Mouse (Mus musculus) T-cell, adult 2 months (primary cell): ENCODE measurements around the gene Eloa.

Experiments
- DNase-seq: peaks from one replicate; pipeline ENCODE4 v3.0.0; 2022; ENCODE audit warnings: low spot score

The Eloa gene

DNA sequence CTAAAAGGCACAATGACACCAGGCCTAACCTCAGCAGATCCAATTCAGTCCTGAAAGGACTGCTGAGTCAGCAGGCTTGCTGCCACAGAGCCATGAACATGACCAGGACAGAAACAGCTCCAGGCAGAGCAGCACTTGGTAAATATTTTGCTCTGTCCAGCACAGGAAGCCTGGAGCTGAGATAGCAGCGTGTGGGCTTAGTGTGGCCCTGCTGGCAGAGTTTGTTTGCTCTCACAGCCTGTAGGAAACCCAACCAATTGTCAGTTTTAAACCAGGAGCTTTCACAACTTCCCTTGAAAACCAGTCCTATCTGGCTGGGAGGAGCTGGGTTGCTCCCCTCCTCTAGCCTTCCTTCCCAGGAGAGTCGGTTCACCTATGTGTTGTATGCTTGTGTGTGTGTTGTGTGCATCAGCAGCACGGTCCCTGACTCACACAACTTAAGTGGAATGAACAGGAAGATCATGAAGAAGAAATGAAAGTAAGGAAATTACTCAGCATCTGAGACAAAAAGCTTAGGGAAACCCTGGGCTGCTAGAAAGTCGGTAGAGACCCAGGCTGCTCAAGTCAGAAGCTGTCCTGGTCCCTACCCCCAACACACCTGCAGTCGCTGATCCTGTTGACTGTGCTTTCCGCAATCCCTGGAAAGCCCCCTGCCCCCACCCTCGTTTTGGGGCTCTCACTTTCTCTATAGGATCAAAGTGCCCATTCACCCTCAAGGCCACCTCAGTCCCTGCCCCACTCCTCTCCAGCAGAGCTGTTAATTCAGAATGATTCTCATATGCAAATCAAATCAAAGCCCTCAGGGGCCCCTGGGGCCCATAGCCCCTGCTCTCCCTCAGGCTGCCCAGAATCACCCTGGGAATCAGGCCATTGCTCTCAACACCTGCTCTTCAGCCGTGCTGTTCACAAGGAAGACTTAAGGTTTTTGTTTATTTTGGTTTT lies 9.7 kb upstream of the Eloa start:
- no peak for DNase-seq

- DNase-seq: no peak
Measured at GRCm38 (mm10) chr4:136028689-136029088, 7.1 kb upstream of the Eloa start.

DNA sequence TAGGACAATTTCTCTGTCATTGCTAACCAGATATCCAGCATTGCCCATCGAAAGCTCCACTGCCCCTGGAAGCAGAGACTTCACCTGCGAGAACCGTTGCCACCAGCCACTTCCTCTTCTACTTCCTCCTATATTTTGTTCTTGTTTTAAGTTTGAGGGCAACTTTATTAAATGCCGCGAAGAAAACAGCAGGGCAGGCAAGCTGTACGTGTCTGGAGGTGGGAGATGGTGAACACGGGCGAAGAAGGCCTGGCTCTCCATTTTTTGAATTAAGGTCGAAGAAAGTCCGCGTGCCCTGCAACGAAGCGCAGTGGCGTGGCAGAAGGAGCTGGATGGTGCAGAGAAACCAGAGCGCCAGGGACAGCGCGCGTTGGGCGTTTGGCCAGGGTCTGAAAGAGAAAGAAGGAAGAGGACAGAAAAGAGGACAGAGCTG lies 6.6 kb upstream of the Eloa start:
- peak; percentile 25 for DNase-seq

DNA sequence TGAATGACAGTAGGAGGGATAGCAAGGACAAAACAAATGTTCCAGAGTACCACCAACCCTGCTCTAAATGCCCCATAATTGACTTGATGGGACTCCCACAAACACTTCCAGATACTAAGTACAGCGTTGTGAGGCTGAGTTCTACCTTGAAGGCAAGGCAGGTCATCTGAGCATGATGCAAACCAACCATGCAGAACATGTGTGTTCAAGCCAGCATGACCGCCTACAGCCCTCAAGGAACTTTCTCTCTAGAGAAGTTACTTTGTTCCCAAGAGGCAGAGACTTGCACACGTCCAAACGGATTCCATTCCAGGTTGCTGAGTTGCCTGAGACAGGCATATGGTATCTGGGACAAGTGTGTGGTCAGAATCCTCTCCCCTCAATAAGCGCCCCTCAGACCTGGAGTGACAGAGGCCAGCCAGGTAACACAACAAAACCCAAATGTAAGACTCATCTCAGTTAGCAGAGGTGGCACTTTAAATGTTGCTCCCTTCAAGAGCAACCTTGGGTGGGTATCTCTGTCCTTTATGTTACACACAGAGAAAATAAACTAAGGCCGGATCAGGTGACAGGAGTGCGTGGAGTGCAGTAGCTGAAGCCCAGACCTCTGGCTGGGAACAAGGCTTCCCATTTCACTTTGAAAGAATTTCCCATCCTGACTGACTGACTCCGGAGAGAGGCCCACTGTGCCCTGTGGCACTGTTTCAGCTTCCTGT lies 6.0 kb upstream of the Eloa start:
- DNase-seq: no peak

- DNase-seq: no peak
Measured at GRCm38 (mm10) chr4:136025350-136025749, 3.8 kb upstream of the Eloa start.

GRCm38 (mm10) chr4:136022924-136023323 lies 1.4 kb upstream of the Eloa start:
- DNase-seq: no peak

- peak; percentile 13 for DNase-seq
Measured at GRCm38 (mm10) chr4:136020743-136021548, 617 bp downstream of the Eloa start.

GRCm38 (mm10) chr4:136016059-136016602 lies 5.4 kb downstream of the Eloa start:
- DNase-seq: no peak

- no peak for DNase-seq
Measured at GRCm38 (mm10) chr4:136010586-136010985, 11.0 kb downstream of the Eloa start.

GRCm38 (mm10) chr4:136008782-136009447 lies 12.6 kb downstream of the Eloa start:
- DNase-seq: no peak

GRCm38 (mm10) chr4:136006821-136007220 lies 14.7 kb downstream of the Eloa start:
- DNase-seq: peak; percentile 24

GRCm38 (mm10) chr4:136004921-136005320 lies 16.6 kb downstream of the Eloa start:
- no peak for DNase-seq

- DNase-seq: no peak
Measured at GRCm38 (mm10) chr4:136004107-136004675, 17.4 kb downstream of the Eloa start.

DNA sequence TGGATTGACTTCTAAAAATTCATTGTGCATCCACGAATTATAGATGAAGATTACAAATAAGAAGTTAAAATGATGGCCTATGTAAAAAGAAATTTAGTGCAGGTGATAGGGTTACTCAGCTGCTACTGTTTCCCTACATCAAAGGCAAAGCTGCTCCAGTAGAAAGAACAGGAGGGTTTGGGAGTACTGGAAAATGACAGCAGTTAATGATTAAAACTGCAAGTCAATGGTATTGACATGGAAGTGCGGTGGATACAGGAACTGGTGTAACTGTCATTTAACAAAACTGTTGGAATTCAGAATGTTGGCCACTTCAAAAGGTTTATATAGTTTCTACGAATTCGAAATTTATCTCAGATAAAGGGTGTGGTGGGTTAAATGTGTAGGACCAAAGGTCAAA lies 26.4 kb downstream of the Eloa start:
- no peak for DNase-seq

DNA sequence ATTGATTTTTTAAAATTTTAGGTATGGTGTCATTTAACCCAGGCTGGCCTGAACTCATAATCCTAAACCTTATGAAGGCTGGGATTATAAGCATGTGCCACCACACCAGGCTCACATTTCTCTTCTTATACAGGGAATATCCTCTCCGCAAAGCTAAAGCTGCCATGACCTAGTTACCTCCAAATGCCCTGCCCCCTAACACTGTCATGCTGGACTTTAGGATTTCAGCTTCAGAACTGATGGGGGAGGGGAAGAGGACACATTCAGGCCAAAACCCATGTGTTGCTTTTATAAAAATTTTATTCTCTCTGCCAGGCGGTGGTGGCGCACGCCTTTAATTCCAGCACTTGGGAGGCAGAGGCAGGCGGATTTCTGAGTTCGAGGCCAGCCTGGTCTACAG lies 27.6 kb downstream of the Eloa start:
- DNase-seq: no peak

DNA sequence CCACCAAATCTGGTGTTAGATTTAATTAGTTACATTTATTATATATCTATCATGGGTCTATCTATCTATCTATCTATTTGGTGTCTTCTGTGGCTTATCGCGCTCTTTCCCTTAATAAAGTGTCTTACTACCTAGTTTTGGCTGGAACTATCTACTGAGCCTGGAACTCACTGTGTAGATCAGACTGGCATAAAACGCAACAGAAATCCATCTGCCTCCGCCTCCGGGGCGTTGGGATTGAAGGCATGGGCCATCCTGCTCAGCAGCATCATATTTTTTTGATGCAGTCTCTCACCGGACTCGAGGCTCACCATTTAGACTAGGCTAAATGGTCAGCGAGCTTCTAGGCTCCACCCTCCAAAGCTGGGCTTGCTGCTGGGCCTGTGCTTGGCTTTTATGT lies 33.8 kb downstream of the Eloa start:
- DNase-seq: no peak

- peak; percentile 96 for DNase-seq
Measured at GRCm38 (mm10) chr4:135986943-135987710, 34.4 kb downstream of the Eloa start, which contains the start of gene Pithd1. Pithd1 (minus strand) TSS chr4:135987264.

DNA sequence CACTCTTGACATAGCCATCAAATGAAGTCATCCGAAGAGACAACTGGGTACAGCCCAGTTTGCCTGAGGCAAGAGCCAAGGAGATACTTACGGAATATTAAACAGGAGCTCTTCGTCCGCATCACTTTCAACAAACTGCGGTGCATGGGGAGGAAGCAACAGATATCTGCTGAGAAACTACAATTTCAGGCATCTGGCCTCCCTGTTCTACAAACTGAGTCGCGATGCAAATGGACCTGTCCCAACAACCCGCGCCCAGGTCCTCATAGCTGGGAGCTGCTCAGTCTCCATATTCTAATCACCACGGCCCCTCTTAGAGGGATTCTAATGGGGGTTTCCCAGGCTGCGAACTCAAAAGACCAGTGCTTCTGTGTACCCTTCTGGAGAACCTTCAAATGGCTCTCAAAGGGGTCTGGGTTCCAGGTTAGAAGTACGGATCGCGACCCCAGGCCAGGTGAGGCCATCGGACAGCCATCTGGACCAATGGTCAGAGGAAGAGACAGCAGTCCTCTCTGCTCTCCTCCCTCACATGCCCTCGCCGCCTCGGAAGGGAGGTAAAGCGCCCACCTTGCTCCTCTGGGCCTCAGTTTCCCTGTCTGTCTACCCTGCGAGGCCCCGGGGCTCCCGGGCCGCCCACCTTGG lies 35.1 kb downstream of the Eloa start:
- DNase-seq: no peak

- DNase-seq: no peak
Measured at GRCm38 (mm10) chr4:135985769-135986168, 35.8 kb downstream of the Eloa start.

- DNase-seq: no peak
Measured at GRCm38 (mm10) chr4:135985193-135985592, 36.4 kb downstream of the Eloa start.
